Mouse (Mus musculus): ENCODE measurements around the gene 6030408B16Rik. TPM values are rescaled to one million over a fixed set of nuclear protein-coding genes. Genes with fewer than 3 reads are reported as not detected.

The 6030408B16Rik gene
- polyA plus RNA-seq, 1 experiment = 0.06 TPM

DNA sequence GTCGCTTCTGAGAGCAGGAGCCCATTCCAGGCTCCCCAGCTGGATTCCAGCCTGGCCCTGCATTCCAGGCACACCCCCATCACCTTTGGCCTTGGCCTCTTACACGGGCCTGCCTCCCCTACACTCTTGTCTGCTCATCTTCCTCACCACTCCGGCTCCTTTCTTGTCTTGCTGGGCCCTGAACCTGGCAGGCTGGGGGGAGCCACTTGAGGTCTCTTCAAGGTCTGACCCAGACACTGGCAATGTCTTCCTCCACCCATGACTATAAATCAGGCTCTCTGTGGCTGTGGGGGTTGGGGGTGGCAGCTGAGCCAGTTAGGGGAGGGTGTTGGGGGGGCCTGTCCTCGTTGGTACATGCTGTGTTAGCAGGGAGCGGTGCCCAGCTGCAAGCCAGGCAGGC is 14.4 kb upstream of the 6030408B16Rik start:
- H3K27me3 ChIP-seq (ENCODE audit: control insufficient read depth, insufficient read depth, insufficient read length) = no peaks in the 10 kb centered on the region
- no peaks in the 10 kb centered on the region for H3K79me3 ChIP-seq (ENCODE audit: low read depth)
- H3K79me2 ChIP-seq (ENCODE audit: control insufficient read depth, insufficient read depth) = no peaks in the 10 kb centered on the region
- no peak overlapping the region for H3K4me3 ChIP-seq (ENCODE audit: insufficient read depth, poor library complexity, severe bottlenecking)
- TF ChIP-seq CTCF (IDR thresholded peaks at IDR 0.05; ENCODE audit: control insufficient read depth, insufficient read depth, insufficient read length) = no peak
- no peak for TF ChIP-seq CEBPB (IDR thresholded peaks at IDR 0.05; ENCODE audit: low read depth)
- TF ChIP-seq FOSL1 (IDR thresholded peaks at IDR 0.05; ENCODE audit: insufficient read depth, low read length, poor library complexity, severe bottlenecking) = no peak
- TF ChIP-seq USF1 (IDR thresholded peaks at IDR 0.05; ENCODE audit: low read depth) = no peak
- no peak for TF ChIP-seq MYOD1 (IDR thresholded peaks at IDR 0.05; ENCODE audit: control insufficient read depth, insufficient read length, low read depth)
- TF ChIP-seq MAX (IDR thresholded peaks at IDR 0.05) = no peak
- no peak for TF ChIP-seq MYOG (IDR thresholded peaks at IDR 0.05; ENCODE audit: control insufficient read depth, extremely low read depth, insufficient read length)
- H3K36me3 ChIP-seq (ENCODE audit: control insufficient read depth, insufficient read depth) = peaks cover 6% of the 10 kb centered on the region
- H3ac ChIP-seq (ENCODE audit: control insufficient read depth, insufficient read length, low read depth) = no peak overlapping the region

DNA sequence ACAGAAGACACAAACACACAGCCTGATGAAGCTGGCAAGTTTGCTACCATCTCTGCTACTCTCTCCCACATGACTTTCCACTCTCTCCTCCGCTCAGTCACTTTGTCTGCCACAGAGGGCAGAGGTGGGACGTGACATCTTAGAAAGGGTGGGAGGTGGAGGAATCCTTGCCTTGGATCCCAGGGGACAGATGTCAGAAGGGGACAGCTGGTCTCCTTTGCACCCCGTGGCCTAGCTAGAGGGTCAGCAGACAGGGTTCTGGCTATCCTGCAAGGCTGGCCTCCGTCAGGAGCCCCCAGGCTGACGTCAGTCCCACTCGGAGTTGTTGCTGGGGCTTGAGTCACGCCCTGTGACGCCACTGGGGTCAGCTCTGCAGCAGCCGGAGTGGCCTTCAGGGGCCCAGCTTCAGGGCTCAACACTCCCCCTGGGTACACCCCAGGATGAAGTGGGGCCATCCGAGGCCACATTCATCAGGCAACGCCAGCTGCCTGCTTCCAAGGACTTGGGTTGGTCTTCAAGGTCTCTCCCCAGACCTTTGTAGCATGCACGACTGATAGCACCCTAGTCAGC is 13.5 kb upstream of the 6030408B16Rik start:
- no peak overlapping the region for H3ac ChIP-seq (ENCODE audit: control insufficient read depth, insufficient read length, low read depth)
- peaks cover 3% of the 10 kb centered on the region for H3K79me3 ChIP-seq (ENCODE audit: low read depth)
- no peaks in the 10 kb centered on the region for H3K36me3 ChIP-seq (ENCODE audit: control insufficient read depth, insufficient read depth)
- H3K27me3 ChIP-seq (ENCODE audit: control insufficient read depth, insufficient read depth, insufficient read length) = no peaks in the 10 kb centered on the region
- no peak overlapping the region for H3K4me3 ChIP-seq (ENCODE audit: insufficient read depth, poor library complexity, severe bottlenecking)
- H3K79me2 ChIP-seq (ENCODE audit: control insufficient read depth, insufficient read depth) = peaks cover 5% of the 10 kb centered on the region
- TF ChIP-seq MYOD1 (IDR thresholded peaks at IDR 0.05; ENCODE audit: control insufficient read depth, insufficient read length, low read depth) (no peak), FOSL1 (IDR thresholded peaks at IDR 0.05; ENCODE audit: insufficient read depth, low read length, poor library complexity, severe bottlenecking) (no peak), MYOG (IDR thresholded peaks at IDR 0.05; ENCODE audit: control insufficient read depth, extremely low read depth, insufficient read length) (no peak), USF1 (IDR thresholded peaks at IDR 0.05; ENCODE audit: low read depth) (no peak), MAX (IDR thresholded peaks at IDR 0.05) (no peak), CTCF (IDR thresholded peaks at IDR 0.05; ENCODE audit: control insufficient read depth, insufficient read depth, insufficient read length) (no peak), CEBPB (IDR thresholded peaks at IDR 0.05; ENCODE audit: low read depth) (no peak)

DNA sequence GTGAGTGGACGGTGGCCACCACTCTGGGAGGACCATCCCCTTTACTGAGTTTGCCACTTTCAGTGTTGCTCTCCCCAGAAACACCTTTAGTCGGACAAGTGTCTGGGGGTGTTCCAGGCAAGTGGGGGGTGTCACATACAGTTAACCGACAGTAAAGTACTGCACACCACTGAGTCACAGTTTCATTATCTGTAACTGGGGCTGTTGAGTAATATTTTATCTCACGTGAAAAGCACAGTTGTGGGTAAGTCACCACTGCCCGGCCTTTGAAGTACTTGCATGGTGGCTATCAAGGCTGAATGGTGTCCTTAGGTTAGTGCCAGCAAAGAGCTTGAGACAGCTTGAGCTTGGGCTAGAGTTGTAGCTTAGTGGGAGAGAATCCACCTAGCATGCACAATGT is 10.5 kb upstream of the 6030408B16Rik start:
- TF ChIP-seq MYOG (IDR thresholded peaks at IDR 0.05; ENCODE audit: control insufficient read depth, extremely low read depth, insufficient read length) (no peak), MYOD1 (IDR thresholded peaks at IDR 0.05; ENCODE audit: control insufficient read depth, insufficient read length, low read depth) (no peak), CTCF (IDR thresholded peaks at IDR 0.05; ENCODE audit: control insufficient read depth, insufficient read depth, insufficient read length) (no peak), MAX (IDR thresholded peaks at IDR 0.05) (no peak), CEBPB (IDR thresholded peaks at IDR 0.05; ENCODE audit: low read depth) (no peak), USF1 (IDR thresholded peaks at IDR 0.05; ENCODE audit: low read depth) (no peak), FOSL1 (IDR thresholded peaks at IDR 0.05; ENCODE audit: insufficient read depth, low read length, poor library complexity, severe bottlenecking) (no peak)
- Histone ChIP-seq H3K79me2 (ENCODE audit: control insufficient read depth, insufficient read depth) (peaks cover 34% of the 10 kb centered on the region), H3K4me3 (ENCODE audit: insufficient read depth, poor library complexity, severe bottlenecking) (no peak overlapping the region), H3K79me3 (ENCODE audit: low read depth) (peaks cover 16% of the 10 kb centered on the region), H3K27me3 (ENCODE audit: control insufficient read depth, insufficient read depth, insufficient read length) (no peaks in the 10 kb centered on the region), H3K36me3 (ENCODE audit: control insufficient read depth, insufficient read depth) (peaks cover 11% of the 10 kb centered on the region), H3ac (ENCODE audit: control insufficient read depth, insufficient read length, low read depth) (no peak overlapping the region)

DNA sequence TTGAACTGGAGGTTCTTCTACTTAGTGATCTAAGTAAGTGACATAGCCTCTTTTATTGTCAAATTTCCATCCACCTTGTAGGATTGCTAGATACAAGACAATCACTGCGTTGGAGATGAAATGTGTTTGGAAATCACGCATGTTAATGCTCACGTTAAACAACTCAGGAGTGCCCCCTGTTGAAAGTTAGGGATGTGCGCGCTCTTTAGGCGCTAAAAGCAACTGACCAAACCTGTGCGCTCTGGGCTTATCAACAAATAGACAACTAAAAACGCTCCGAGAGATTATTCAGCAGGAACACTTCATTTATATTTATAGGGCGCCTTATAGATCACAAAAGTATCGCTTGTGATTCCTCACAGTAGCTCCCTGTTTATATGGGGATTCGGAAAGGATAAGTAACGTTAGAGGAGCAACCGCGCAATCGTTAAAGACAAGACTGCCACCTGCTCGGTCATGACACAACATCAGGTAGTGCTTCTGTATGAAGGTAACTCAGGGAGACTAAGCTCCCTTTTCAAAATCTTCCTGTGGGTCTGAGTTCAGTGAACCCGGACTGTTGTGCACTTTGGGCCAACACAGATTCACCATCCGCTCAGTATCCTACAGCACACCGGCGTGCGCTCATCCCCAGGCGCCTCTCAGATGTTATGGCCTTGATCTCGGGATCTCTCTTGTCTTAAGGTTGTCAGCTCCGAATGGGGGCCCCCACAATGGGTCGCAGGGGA is 9.7 kb upstream of the 6030408B16Rik start:
- H3K4me3 ChIP-seq (ENCODE audit: insufficient read depth, poor library complexity, severe bottlenecking) = peak overlapping the region; percentile 93
- H3K79me3 ChIP-seq (ENCODE audit: low read depth) = peaks cover 16% of the 10 kb centered on the region
- H3K79me2 ChIP-seq (ENCODE audit: control insufficient read depth, insufficient read depth) = peaks cover 36% of the 10 kb centered on the region
- no peaks in the 10 kb centered on the region for H3K27me3 ChIP-seq (ENCODE audit: control insufficient read depth, insufficient read depth, insufficient read length)
- H3ac ChIP-seq (ENCODE audit: control insufficient read depth, insufficient read length, low read depth) = peak overlapping the region; percentile 79
- TF ChIP-seq FOSL1 (IDR thresholded peaks at IDR 0.05; ENCODE audit: insufficient read depth, low read length, poor library complexity, severe bottlenecking) (no peak), MAX (IDR thresholded peaks at IDR 0.05) (no peak), USF1 (IDR thresholded peaks at IDR 0.05; ENCODE audit: low read depth) (no peak), CEBPB (IDR thresholded peaks at IDR 0.05; ENCODE audit: low read depth) (no peak), MYOG (IDR thresholded peaks at IDR 0.05; ENCODE audit: control insufficient read depth, extremely low read depth, insufficient read length) (no peak), CTCF (IDR thresholded peaks at IDR 0.05; ENCODE audit: control insufficient read depth, insufficient read depth, insufficient read length) (peak; percentile 61)
- H3K36me3 ChIP-seq (ENCODE audit: control insufficient read depth, insufficient read depth) = peaks cover 20% of the 10 kb centered on the region

DNA sequence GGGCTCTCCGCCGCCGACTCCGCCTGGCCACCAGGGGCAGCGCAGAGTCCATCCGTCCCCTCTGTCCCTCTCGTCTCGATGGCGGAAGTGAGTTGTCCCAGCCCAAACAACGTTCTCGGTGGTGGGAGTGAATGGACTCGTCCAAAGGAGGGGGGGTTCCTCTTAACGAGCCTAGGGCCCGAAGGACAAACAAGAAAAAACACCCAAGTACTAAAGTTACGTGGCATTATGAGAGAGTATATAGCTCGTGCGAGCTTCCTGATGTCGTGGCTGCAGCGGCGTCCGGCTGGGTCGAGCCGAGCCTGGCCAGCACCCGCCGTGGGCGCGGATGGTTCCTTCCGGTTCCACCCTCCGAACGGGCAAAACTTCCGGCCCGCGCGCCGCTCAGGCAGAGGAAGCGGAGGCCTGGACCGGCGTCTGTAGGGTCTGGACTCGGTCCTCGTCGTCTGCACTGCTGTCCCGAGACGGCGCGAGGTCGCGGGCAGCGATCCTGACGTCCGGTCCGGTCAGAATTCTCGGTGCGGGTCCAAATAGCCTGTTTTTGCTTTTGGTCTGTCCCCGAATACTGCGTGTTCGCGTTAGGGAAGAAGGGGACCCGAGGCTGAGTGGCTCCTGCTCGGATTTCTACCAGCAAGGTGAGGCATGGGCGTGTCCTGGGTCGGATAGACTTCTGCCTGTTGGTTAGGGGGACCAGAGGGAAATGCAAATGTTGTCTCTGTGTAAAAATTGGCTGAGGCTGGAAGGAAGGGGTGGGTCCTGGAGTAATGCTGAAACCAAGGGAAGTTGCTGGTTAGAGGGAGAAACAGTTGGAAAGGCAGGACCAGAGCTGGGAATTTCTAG is 8.9 kb upstream of the 6030408B16Rik start, which contains the start of gene Atg101:
Gene Atg101 (plus strand): TSS at position 362 of the 840 bp plus-strand sequence.
- Histone ChIP-seq H3K4me3 (ENCODE audit: insufficient read depth, poor library complexity, severe bottlenecking) (peak within 1 kb of the TSS; percentile 93), H3K36me3 (ENCODE audit: control insufficient read depth, insufficient read depth) (peaks cover 26% of the 10 kb centered on the region), H3K79me2 (ENCODE audit: control insufficient read depth, insufficient read depth) (peaks cover 36% of the 10 kb centered on the region), H3K27me3 (ENCODE audit: control insufficient read depth, insufficient read depth, insufficient read length) (no peaks in the 10 kb centered on the region), H3K79me3 (ENCODE audit: low read depth) (peaks cover 16% of the 10 kb centered on the region), H3ac (ENCODE audit: control insufficient read depth, insufficient read length, low read depth) (peak within 1 kb of the TSS; percentile 97)
- TF ChIP-seq MYOD1 (IDR thresholded peaks at IDR 0.05; ENCODE audit: control insufficient read depth, insufficient read length, low read depth) (no peak), USF1 (IDR thresholded peaks at IDR 0.05; ENCODE audit: low read depth) (no peak), MAX (IDR thresholded peaks at IDR 0.05) (peak; percentile 88), FOSL1 (IDR thresholded peaks at IDR 0.05; ENCODE audit: insufficient read depth, low read length, poor library complexity, severe bottlenecking) (no peak), CTCF (IDR thresholded peaks at IDR 0.05; ENCODE audit: control insufficient read depth, insufficient read depth, insufficient read length) (peak; percentile 99)

Data from C2C12 (cell line).